Mouse (Mus musculus): ENCODE data around the gene Trim60. TPM values are rescaled to one million over a fixed set of nuclear protein-coding genes. Genes with fewer than 3 reads are reported as not detected.

Trim60 gene
- polyA plus RNA-seq, 1 experiment from 2014 or later, result not detected

DNA sequence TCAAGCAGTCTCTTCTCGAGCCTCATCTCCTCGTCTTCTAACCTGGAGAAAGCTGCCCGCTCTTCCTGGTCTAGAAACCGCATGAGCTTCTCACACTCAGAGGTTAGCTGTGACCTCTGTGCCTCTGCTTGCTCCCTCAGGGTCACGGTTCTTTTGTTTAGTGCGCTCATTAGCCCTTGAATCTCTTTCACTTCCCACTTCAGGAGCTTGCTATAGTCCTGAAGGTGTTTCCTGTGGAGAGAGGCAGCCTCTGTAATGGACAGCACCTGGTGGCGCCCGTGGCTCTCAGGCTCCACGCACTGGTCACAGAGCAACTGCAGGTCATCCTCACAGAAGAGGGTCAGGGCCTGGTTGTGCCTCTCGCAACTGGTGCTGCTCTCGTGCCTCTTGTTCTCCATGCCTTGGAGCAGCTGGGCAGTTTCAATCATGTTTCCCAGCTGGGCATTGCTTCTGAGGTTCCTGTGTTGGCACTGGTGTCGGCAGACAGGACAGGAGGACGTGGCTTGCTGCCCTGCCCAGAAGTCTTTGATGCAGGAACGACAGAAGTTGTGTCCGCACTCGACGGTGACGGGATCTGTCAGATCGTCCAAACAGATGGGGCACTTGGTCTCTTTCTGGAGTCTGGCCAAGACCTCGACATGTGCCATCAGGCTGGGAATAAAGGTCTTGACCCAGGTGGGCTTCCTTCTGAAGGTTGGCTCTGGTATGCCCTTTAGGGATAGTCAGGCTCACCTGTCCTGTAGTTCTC lies 35.1 kb downstream of the Trim60 start:
- Histone ChIP-seq H3K9ac (no peak overlapping the region), H3K4me3 (no peak overlapping the region), H3K27ac (replicated peaks) (no peak overlapping the region), H3K9me3 (no peaks in the 10 kb centered on the region), H3K4me1 (replicated peaks) (no peaks in the 10 kb centered on the region), H3K36me3 (no peaks in the 10 kb centered on the region), H3K4me2 (no peak overlapping the region), H3K27me3 (no peaks in the 10 kb centered on the region)
- ATAC-seq (ENCODE audit: low FRiP score, low read depth), result no peak
- 67% methylated on average over 20 of the region's 20 CpGs for WGBS

DNA sequence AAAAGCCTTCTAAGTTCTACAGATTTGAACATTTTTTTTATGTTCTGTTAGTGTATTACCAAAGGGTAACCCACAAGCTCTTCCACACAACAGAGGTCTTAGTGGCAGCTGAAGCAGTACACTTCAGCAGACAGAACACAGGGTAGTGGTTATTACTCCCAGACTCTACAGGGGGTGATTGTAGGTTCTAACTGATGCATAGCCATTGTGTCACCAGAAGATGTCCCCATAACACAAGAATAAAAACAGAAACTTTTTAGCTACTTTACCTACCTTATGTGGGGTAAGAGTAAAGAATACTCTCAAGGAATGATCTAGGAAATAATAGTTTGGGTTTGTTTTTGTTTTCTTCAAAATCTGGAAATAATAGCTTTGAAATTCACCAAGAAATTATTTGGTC lies 55.5 kb downstream of the Trim60 start:
- ATAC-seq (ENCODE audit: low FRiP score, low read depth), result no peak

DNA sequence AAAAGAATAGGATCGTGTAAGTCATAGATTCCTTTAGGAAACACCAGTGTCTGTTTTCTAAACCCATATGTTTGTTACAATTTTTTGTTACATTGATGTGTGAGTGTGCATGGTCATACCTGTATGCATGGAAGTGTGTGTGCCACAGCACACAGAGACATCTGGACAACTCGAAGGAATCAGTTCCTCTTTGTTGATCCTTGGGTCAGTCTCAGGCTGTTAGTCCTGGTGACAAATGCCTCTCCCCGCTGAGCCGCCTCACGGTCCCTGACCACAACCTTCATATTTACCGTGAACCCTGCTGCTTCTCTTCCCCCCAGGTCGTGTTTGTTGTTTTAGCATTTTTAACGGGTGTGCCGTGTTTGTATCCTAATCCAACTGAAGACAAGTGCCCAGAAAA lies 59.4 kb downstream of the Trim60 start:
- no peak for ATAC-seq (ENCODE audit: low FRiP score, low read depth)
- WGBS, result 87% methylated on average over 9 of the region's 9 CpGs
- Histone ChIP-seq H3K27me3 (no peaks in the 10 kb centered on the region), H3K4me2 (no peak overlapping the region), H3K36me3 (peaks cover 22% of the 10 kb centered on the region), H3K27ac (replicated peaks) (no peak overlapping the region), H3K9ac (no peak overlapping the region), H3K9me3 (no peaks in the 10 kb centered on the region), H3K4me1 (replicated peaks) (no peaks in the 10 kb centered on the region), H3K4me3 (no peak overlapping the region)

More for the DNA sequence above, 55.5 kb downstream of the Trim60 start:
- H3K4me1 ChIP-seq (replicated peaks), result no peaks in the 10 kb centered on the region
- peaks cover 24% of the 10 kb centered on the region for H3K36me3 ChIP-seq
- no peak overlapping the region for H3K4me2 ChIP-seq
- no peak overlapping the region for H3K27ac ChIP-seq (replicated peaks)
- H3K9me3 ChIP-seq, result no peaks in the 10 kb centered on the region
- H3K27me3 ChIP-seq, result no peaks in the 10 kb centered on the region
- no peak overlapping the region for H3K4me3 ChIP-seq
- no peak overlapping the region for H3K9ac ChIP-seq

GRCm38 (mm10) chr8:64952101-64952500 lies 66.3 kb downstream of the Trim60 start:
- no peak overlapping the region for H3K27ac ChIP-seq (replicated peaks)
- no peaks in the 10 kb centered on the region for H3K27me3 ChIP-seq
- peaks cover 7% of the 10 kb centered on the region for H3K4me1 ChIP-seq (replicated peaks)
- WGBS, result 80% methylated on average over 6 of the region's 6 CpGs
- H3K36me3 ChIP-seq, result no peaks in the 10 kb centered on the region
- H3K9me3 ChIP-seq, result no peaks in the 10 kb centered on the region
- H3K4me2 ChIP-seq, result no peak overlapping the region
- no peak overlapping the region for H3K9ac ChIP-seq
- H3K4me3 ChIP-seq, result no peak overlapping the region
- ATAC-seq (ENCODE audit: low FRiP score, low read depth), result no peak

Other genes starting within 250 kb of the Trim60 start
- 38.1 and 40.5 TPM in 2 replicates for gene Klhl2, start 168.6 kb downstream of the Trim60 start, polyA plus RNA-seq (2015; fragmentation: Nextera tagmentation; extraction: Ambion mirVana)
- 27.3 and 33.8 TPM in 2 replicates for gene Tmem192, start 71.4 kb downstream of the Trim60 start, polyA plus RNA-seq (2015; fragmentation: Nextera tagmentation; extraction: Ambion mirVana)
- gene Trim75, start 30.8 kb downstream of the Trim60 start, polyA plus RNA-seq (2015; fragmentation: Nextera tagmentation; extraction: Ambion mirVana), result 0.04 and 0.09 TPM in 2 replicates
- not detected in 2 replicates for gene Trim61, start 61 bp downstream of the Trim60 start, polyA plus RNA-seq (2015; fragmentation: Nextera tagmentation; extraction: Ambion mirVana)
- gene Apela, start 18.8 kb upstream of the Trim60 start, polyA plus RNA-seq (2015; fragmentation: Nextera tagmentation; extraction: Ambion mirVana), result 1.3 and 1.6 TPM in 2 replicates
- not detected in 2 replicates for gene Gm10663, start 56.4 kb upstream of the Trim60 start, polyA plus RNA-seq (2015; fragmentation: Nextera tagmentation; extraction: Ambion mirVana)
- 0.09 TPM in 1 of 2 replicates, not detected in the other for gene BC030870, start 111.0 kb upstream of the Trim60 start, polyA plus RNA-seq (2015; fragmentation: Nextera tagmentation; extraction: Ambion mirVana)

Data from hindbrain, embryonic 15.5 days (tissue).